Mouse (Mus musculus) lung, postnatal 0 days (tissue): Measurements from ENCODE around the gene Elavl3. TPM values are rescaled to one million over a fixed set of nuclear protein-coding genes. Genes with fewer than 3 reads are reported as not detected.

Experiments
- ATAC-seq: fragments of 200-750 bp; cut with Nextera tagmentation; 2 replicates; pipeline ENCODE4 v1.8.0; 2017; ENCODE audit warnings: moderate library complexity
- DNase-seq: peaks from one replicate; pipeline ENCODE4 v3.0.0-alpha.2; 2016; ENCODE audit warnings: low spot score
- H3K27ac ChIP-seq: fragments of 300-500 bp; sonication (generic); 2 replicates; pipeline ENCODE4 v1.5.1; 2014; ENCODE audit warnings: antibody characterized with exemption, mild to moderate bottlenecking, low read length, mixed read lengths
- H3K27me3 ChIP-seq: fragments of 300-500 bp; sonication (generic); replicated peaks from 2 replicates; pipeline ENCODE4 v1.6.1; 2014; ENCODE audit warnings: low read length, mixed read lengths; ENCODE audit not compliant: insufficient read depth
- H3K36me3 ChIP-seq: fragments of 300-500 bp; sonication (generic); 2 replicates; pipeline ENCODE4 v1.6.1; 2014; ENCODE audit warnings: low read length, mixed read lengths; ENCODE audit not compliant: insufficient read depth
- H3K4me1 ChIP-seq: fragments of 300-500 bp; sonication (generic); 2 replicates; pipeline ENCODE4 v1.6.1; 2014; ENCODE audit warnings: antibody characterized with exemption, low read depth, low read length, mixed read lengths; ENCODE audit not compliant: insufficient read depth
- H3K4me2 ChIP-seq: fragments of 300-500 bp; sonication (generic); replicated peaks from 2 replicates; pipeline ENCODE4 v1.6.1; 2014; ENCODE audit warnings: low read depth, mild to moderate bottlenecking, low read length, moderate library complexity, mixed read lengths
- H3K4me3 ChIP-seq: fragments of 300-500 bp; sonication (generic); 2 replicates; pipeline ENCODE4 v1.5.1; 2014; ENCODE audit warnings: low read depth, low read length
- H3K9ac ChIP-seq: fragments of 300-500 bp; sonication (generic); replicated peaks from 2 replicates; pipeline ENCODE4 v1.6.1; 2014; ENCODE audit warnings: low read depth, mild to moderate bottlenecking
- H3K9me3 ChIP-seq: fragments of 300-500 bp; sonication (generic); 2 replicates; pipeline ENCODE4 v1.6.1; 2016; ENCODE audit warnings: low read length, mixed read lengths
- CTCF ChIP-seq: IDR thresholded peaks from 2 replicates; pipeline ENCODE4 v1.5.1; 2016; ENCODE audit warnings: antibody characterized with exemption, mild to moderate bottlenecking
- EP300 ChIP-seq: IDR thresholded peaks from 2 replicates; pipeline ENCODE4 v1.6.1; 2016; ENCODE audit warnings: antibody characterized with exemption, mild to moderate bottlenecking, control low read depth
- WGBS: fragments of 180-500 bp; shearing (Covaris S2); extraction: QIAGEN DNeasy Blood & Tissue Kit; methylation state at CpG from one replicate; pipeline ENCODE4 v1.1.7; 2014; 5-methylcytosine and 5-hydroxymethylcytosine counted together
- polyA plus RNA-seq: library from polyadenylated mRNA; unstranded; fragments of >200 nt; fragmentation: Nextera tagmentation; extraction: Ambion mirVana; gene quantifications from 2 replicates; pipeline ENCODE4 v1.2.1, GENCODE M21; 2015

Gene Elavl3
- polyA plus RNA-seq, 1 experiment from 2014 or later, result 0.04 TPM

DNA sequence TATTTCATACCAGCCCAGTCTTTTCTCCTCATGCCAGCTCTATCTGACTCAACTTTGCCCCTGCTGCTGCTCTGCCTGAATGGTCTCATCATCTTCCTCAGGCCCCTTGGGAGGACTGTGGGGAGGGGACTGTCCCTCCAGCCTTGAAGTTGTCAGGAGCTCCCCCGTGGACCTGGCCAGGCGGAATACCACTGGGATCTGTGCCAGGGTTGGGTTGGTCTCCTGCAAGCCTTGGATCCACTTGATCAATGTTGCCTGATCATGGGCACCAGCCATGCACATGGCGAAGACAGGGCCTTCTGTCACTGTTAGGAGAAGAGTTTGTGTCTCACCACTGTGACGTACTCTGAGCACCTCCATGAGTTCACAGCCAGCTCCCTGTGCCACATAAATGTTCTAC lies 20.5 kb upstream of the Elavl3 start:
- peaks cover 3% of the 10 kb centered on the region; the same call in 1 of the 2 replicates for H3K36me3 ChIP-seq
- no peak overlapping the region for H3K4me2 ChIP-seq
- H3K4me1 ChIP-seq, result peaks cover 6% of the 10 kb centered on the region; the same call in 1 of the 2 replicates
- no peak overlapping the region for H3K4me3 ChIP-seq
- H3K9me3 ChIP-seq, result no peaks in the 10 kb centered on the region
- no peak overlapping the region for H3K27ac ChIP-seq
- no peak overlapping the region for H3K9ac ChIP-seq
- no peak for DNase-seq
- no peak for TF ChIP-seq EP300
- no peak for TF ChIP-seq CTCF
- ATAC-seq, result no peak
- no peaks in the 10 kb centered on the region for H3K27me3 ChIP-seq
- 92% methylated on average over 4 of the region's 4 CpGs for WGBS

DNA sequence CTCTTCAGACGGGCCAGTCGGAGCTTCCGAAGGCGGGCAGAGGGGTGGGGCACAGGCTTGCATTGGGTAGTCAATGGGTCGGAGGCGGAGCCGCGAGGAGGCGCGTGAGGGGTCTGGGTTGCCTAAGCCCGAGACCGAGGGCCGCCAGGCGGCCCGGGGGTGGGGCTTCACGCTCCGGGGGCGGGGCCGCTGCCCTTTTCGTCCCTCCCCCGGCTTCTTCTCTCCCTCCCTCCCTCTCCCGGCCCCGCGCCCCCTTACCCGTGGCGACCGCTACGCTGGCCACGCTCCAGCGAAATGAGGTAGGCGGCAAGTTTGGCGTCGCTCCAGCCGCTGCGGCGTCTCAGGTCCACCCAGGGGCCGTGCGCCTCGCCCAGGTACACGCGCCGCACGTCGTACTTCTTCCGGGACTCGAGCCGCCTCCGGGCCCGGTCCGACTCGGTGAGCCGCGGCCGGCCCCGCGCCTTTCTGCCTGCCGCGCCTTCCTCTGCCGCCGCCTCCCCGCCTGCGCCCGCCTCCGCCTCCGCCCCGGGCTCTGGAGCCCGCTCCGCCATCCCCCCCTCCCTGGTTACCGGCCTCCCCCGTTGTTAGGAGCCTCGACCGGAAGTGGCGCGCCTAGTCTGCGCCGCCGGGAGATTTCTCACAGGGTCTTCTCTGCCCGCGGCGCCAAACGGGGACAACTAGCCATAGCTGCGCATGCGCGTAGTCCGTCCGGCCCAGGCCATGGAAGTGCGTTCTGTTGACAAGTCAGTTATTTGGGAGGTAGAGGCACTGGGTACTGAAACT lies 19.2 kb upstream of the Elavl3 start, which contains the start of the genes Gm49318 and Zfp653:
Gene Gm49318 (minus strand): TSS at position 469 of the 783 bp plus-strand sequence.
Gene Zfp653 (minus strand): TSS at position 586 of the 783 bp plus-strand sequence.
- Histone ChIP-seq H3K27ac (peak within 1 kb of the TSS; percentile 98), H3K4me2 (peak within 1 kb of the TSS; percentile 55), H3K36me3 (peaks cover 3% of the 10 kb centered on the region; the same call in 1 of the 2 replicates), H3K9ac (peak within 1 kb of the TSS; percentile 76), H3K9me3 (no peaks in the 10 kb centered on the region), H3K4me3 (peak within 1 kb of the TSS; percentile 82), H3K4me1 (peaks cover 6% of the 10 kb centered on the region; the same call in 1 of the 2 replicates), H3K27me3 (no peaks in the 10 kb centered on the region)
- TF ChIP-seq CTCF (no peak), EP300 (no peak)
- ATAC-seq (peak; percentile 98), DNase-seq (peak; percentile 99)
- WGBS, result 1% methylated on average over 64 of the region's 87 CpGs

DNA sequence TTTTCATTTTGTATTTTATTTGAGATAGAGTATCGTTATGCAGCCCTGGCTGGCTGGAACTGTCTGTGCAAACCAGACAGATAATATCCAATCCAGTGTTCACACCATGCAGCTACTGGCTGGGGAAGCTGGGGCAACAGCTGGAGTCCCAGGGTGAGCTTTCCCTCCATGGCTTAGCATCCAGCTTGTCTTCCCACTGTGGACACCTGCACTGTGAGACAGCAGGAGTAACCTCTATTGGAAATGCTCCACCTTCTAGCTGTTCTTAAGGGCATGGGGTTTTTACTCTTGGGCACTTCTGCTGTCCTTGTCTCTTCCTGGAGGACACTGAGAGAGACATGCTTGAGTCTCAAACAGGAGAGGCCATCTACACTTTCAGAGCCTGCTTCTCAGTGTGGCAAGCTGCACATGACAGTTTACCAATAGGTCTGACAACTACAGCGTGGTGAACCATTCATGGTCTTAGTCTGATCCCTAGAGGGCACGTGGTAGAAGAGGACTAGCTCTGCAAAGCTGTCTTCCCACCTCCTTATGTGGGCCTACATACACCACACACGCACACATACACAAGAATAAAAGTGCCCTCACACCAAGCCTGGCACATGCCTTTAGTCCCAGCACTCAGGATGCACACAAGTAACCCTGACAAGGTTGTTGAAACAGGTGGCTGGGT lies 18.2 kb upstream of the Elavl3 start:
- peaks cover 6% of the 10 kb centered on the region; the same call in 1 of the 2 replicates for H3K4me1 ChIP-seq
- peak overlapping the region; percentile 82 for H3K4me3 ChIP-seq
- no peak overlapping the region for H3K9ac ChIP-seq
- H3K36me3 ChIP-seq, result peaks cover 8% of the 10 kb centered on the region; the same call in 1 of the 2 replicates
- WGBS, result 68% methylated on average over 4 of the region's 4 CpGs
- DNase-seq (no peak), ATAC-seq (no peak)
- H3K4me2 ChIP-seq, result peak overlapping the region; percentile 55
- no peaks in the 10 kb centered on the region for H3K27me3 ChIP-seq
- no peaks in the 10 kb centered on the region for H3K9me3 ChIP-seq
- TF ChIP-seq EP300 (no peak), CTCF (no peak)
- peak overlapping the region; percentile 98; the same call in 1 of the 2 replicates for H3K27ac ChIP-seq

DNA sequence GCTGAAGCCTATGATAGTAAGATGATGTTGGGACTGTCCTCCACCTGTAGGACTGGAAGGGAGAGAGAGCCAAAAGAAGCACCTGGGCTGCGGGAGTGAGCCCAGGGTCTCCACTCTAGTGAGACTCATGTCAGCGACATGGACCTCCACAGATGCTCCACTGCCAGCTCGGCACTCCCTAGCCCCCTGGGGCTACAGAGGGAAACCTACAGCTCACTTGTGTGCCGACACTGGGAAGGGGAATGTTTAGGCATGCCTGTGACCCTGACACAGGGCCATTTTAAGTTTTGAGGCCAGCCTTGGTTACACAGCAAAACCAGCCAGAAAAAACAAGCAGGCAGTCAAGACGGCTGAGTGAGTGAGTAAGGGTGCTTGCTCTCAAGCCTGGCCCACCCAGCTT lies 15.4 kb upstream of the Elavl3 start:
- Histone ChIP-seq H3K4me3 (no peak overlapping the region), H3K9ac (no peak overlapping the region), H3K36me3 (peaks cover 22% of the 10 kb centered on the region; the same call in 1 of the 2 replicates), H3K9me3 (no peaks in the 10 kb centered on the region), H3K4me2 (no peak overlapping the region), H3K27ac (no peak overlapping the region), H3K27me3 (no peaks in the 10 kb centered on the region), H3K4me1 (peaks cover 6% of the 10 kb centered on the region; the same call in 1 of the 2 replicates)
- TF ChIP-seq EP300 (no peak), CTCF (no peak)
- no peak for DNase-seq
- ATAC-seq, result no peak
- 88% methylated on average over 5 of the region's 5 CpGs for WGBS

DNA sequence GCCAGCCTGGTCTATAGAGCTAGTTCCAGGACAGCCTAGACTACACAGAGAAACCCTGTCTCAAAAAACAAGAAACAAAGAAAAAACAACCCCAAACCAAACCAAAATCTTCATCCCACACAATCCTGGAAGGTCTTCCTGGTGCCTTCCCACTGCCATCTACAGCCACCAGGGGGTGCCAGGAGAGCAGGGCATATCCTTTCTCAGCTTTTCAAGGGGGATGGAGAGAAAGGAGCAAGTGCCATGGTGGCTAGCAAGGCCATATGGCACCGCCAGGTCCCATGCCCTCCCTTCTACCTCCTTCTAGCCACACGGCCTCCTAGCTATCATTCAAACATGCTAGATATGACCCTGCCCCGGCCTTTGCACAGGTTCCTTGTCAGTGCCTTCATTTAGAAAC lies 14.6 kb upstream of the Elavl3 start:
- Histone ChIP-seq H3K4me2 (no peak overlapping the region), H3K9me3 (no peaks in the 10 kb centered on the region), H3K27ac (no peak overlapping the region), H3K4me3 (no peak overlapping the region), H3K4me1 (peaks cover 6% of the 10 kb centered on the region; the same call in 1 of the 2 replicates), H3K9ac (no peak overlapping the region), H3K27me3 (no peaks in the 10 kb centered on the region), H3K36me3 (peaks cover 22% of the 10 kb centered on the region; the same call in 1 of the 2 replicates)
- TF ChIP-seq EP300 (no peak), CTCF (peak; percentile 97)
- DNase-seq, result peak; percentile 66
- no peak for ATAC-seq
- 81% methylated on average over 3 of the region's 3 CpGs for WGBS

DNA sequence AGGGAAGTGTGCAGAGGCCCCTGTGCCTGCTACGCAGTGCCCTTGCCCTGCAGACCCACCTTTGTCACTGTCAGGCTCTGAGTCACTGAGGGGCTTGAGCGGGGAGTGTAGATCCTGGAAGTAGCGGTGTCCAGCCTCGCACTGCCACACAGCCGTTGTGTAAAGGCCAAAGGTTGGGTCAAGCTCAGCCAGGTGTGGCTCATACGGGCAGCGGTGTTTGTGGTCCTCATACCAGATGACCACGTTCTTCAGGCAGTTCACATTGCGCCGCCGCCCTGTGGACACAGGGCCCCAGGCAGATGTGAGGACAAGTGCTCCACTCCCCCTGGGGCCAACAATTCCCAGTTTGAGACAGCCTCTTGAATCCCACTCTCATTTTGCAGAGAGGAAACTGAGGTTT lies 13.8 kb upstream of the Elavl3 start:
- Histone ChIP-seq H3K9ac (no peak overlapping the region), H3K36me3 (peaks cover 22% of the 10 kb centered on the region; the same call in 1 of the 2 replicates), H3K4me3 (no peak overlapping the region), H3K4me1 (peaks cover 6% of the 10 kb centered on the region; the same call in 1 of the 2 replicates), H3K9me3 (no peaks in the 10 kb centered on the region), H3K27me3 (no peaks in the 10 kb centered on the region), H3K4me2 (no peak overlapping the region), H3K27ac (no peak overlapping the region)
- WGBS, result 92% methylated on average over 11 of the region's 11 CpGs
- TF ChIP-seq EP300 (no peak), CTCF (no peak)
- no peak for ATAC-seq
- no peak for DNase-seq
